Mouse (Mus musculus): ENCODE data around the gene Luc7l. TPM values are rescaled to one million over a fixed set of nuclear protein-coding genes. Genes with fewer than 3 reads are reported as not detected.

Gene Luc7l
- polyA plus RNA-seq, 1 experiment from 2014 or later: 135 TPM

DNA sequence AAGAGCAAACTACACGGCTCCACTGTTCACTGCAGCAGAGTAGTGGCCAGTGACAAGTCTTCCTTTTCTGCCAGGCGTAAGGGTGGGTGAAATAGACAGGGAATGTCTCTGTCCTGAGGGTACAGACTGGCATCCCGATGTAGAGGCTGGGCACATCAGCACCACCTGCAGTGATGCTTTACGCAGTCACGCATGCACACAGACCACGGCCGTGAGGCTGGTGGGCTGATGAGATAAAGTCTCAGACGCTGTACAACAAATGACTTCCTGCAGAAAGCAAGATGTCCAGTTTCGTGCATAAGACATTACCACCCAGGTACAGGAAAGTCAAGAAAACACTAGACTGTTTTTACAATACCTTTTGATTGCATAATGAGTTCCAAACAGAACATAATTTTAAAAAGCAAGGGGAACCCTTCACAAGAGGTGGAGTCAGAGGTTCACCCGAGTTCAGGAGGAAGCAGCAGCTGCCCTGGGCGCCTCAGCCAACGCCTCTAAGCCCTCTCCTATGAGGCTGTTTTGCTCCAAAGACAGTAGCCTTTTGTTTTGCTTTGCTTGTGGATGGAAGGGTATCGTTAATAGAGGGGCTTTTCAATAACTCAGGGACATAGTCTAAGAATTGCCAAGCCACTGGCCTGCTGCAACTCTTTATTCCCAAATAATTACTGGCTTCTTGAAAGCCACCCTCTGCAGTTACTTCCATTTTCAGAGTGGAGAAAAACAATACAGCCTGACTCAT is 17.4 kb upstream of the Luc7l start:
- Histone ChIP-seq H3K4me1 (peaks cover 20% of the 10 kb centered on the region), H3K27me3 (replicated peaks; ENCODE audit: low read depth, poor library complexity, severe bottlenecking) (no peaks in the 10 kb centered on the region), H3K9me3 (no peaks in the 10 kb centered on the region), H3K27ac (replicated peaks) (0 out of 2 replicates have a peak overlapping the region, but pooled peaks have one; percentile 26), H3K36me3 (replicated peaks) (no peaks in the 10 kb centered on the region), H3K4me3 (no peak overlapping the region)
- no peak for DNase-seq (ENCODE audit: low spot score)
- 45% methylated on average over 13 of the region's 13 CpGs for WGBS

DNA sequence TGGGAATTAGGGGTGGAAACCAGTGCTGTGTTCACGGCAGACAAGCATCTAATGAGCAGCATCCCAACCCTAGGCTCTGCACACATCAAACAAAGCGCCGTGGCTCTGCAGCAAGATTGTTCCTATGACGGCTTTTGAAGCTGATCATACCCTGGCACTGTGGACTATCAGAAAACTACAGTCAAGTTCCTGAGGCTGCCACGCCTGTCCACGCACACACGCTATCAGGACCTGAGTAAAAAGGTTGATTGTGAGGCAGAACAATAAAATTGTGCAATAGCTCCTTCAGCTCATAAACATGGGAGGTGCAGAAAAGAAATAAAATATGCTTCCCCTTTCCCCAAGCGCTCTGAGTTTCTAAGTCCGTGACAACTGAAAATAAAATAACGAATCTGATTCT is 15.0 kb upstream of the Luc7l start:
- H3K27ac ChIP-seq (replicated peaks): no peak overlapping the region
- peaks cover 20% of the 10 kb centered on the region for H3K4me1 ChIP-seq
- no peaks in the 10 kb centered on the region for H3K9me3 ChIP-seq
- H3K36me3 ChIP-seq (replicated peaks): no peaks in the 10 kb centered on the region
- no peaks in the 10 kb centered on the region for H3K27me3 ChIP-seq (replicated peaks; ENCODE audit: low read depth, poor library complexity, severe bottlenecking)
- H3K4me3 ChIP-seq: no peak overlapping the region
- WGBS: 88% methylated on average over 10 of the region's 10 CpGs
- DNase-seq (ENCODE audit: low spot score): no peak

DNA sequence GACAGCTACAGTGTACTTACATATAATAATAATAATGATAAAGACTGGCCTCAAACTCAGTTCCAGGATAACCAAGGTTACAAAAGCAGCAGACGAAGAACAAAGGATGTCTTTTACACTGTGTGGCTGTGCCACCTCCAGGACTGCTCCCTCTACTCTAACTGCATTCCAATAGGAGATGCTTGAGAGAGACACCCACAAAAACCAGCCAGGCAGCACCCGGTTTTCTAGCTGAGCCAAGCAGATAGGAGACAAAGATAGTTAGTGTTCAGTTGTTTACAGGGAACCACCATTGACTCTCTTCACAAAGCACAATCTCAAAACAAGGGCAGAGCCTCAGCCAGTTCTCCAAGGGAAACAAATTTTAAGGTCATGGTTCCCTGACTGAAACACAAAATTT is 13.1 kb upstream of the Luc7l start:
- H3K4me3 ChIP-seq: no peak overlapping the region
- no peaks in the 10 kb centered on the region for H3K9me3 ChIP-seq
- H3K36me3 ChIP-seq (replicated peaks): no peaks in the 10 kb centered on the region
- peaks cover 36% of the 10 kb centered on the region for H3K4me1 ChIP-seq
- H3K27ac ChIP-seq (replicated peaks): no peak overlapping the region
- no peak for DNase-seq (ENCODE audit: low spot score)
- no peaks in the 10 kb centered on the region for H3K27me3 ChIP-seq (replicated peaks; ENCODE audit: low read depth, poor library complexity, severe bottlenecking)
- 65% methylated on average over 2 of the region's 2 CpGs for WGBS

DNA sequence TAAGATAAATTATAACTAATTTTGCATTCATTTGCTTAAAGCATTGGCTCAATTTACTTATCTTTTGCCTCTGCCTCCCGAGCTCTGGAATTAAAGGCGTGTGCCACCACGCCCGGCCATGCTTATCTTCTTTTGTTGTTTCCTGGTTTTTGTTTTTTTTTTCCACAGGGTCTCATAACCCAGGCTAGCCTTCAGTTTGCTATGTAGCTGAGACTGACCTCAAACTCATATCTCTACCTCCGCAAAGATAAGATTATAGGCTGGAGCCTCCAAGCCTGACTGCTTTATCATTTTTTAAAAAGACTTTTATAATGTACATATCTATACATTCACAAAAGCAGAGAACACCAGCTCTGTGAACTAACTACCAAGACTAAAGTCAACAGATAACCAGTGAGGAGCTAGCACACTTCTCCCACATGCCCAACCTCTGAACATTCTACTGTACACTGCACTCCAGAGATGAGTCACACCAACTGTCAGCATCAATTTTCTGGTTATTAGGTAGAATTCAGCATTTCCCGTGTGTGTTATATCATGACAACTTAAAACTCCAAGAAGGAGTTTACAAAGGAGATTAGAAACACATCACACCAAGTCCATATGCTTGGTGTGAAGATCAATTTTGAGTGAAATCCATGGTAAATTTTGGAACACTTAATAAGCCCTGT is 12.4 kb upstream of the Luc7l start:
- no peak overlapping the region for H3K4me3 ChIP-seq
- H3K36me3 ChIP-seq (replicated peaks): no peaks in the 10 kb centered on the region
- no peaks in the 10 kb centered on the region for H3K9me3 ChIP-seq
- H3K27ac ChIP-seq (replicated peaks): no peak overlapping the region
- 86% methylated on average over 6 of the region's 6 CpGs for WGBS
- DNase-seq (ENCODE audit: low spot score): no peak
- H3K27me3 ChIP-seq (replicated peaks; ENCODE audit: low read depth, poor library complexity, severe bottlenecking): no peaks in the 10 kb centered on the region
- peaks cover 32% of the 10 kb centered on the region for H3K4me1 ChIP-seq

DNA sequence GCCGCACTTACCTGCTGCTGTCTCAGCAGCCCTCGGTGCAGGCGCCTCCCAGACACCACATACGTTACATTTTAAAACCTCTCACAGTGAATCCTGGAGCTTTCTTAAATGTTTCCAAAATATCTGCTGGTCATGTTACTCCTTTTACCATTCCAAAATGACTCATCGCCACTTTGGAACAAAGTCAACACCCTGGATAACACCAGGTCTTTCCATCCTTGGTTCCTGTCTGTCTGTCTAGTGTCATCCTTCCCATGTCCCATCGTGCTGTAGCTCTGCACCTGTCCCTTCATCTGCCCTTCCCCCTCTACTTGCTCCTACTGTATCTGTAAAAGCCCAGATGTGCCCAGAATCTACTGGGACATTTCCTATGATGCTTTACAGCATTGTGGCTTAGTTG is 11.7 kb upstream of the Luc7l start:
- no peaks in the 10 kb centered on the region for H3K36me3 ChIP-seq (replicated peaks)
- WGBS: 81% methylated on average over 6 of the region's 6 CpGs

DNA sequence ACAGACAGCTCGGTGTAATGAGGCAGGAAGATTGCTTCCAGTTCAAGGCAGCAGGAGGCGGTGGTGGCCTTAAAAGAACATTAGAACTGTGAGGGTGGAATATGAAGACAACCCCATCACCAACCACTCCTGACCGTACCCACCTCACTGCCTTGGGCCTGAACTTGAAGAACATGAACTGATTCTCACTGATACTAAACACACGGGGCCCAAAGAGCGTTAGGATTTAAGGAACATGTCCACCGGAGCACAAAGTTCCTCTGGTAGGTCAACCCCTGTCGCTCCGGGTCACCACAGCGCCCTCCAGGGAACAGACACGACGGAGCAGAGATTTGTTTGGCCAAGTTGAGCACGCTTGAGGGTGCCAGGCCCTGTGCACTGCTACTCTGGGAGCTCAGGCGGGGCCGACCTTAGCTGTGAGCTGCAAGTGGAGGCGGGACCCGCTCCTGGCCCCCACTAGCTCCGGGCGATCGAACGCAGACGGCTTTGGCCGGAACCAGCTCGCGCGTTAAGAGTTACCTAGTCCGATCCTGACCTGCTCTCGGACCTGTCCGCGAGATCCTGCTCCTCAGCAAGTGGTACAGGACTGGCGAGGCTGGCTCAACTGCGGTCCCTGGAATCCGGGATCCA is 9.1 kb upstream of the Luc7l start:
- Histone ChIP-seq H3K4me1 (peaks cover 16% of the 10 kb centered on the region), H3K27me3 (replicated peaks; ENCODE audit: low read depth, poor library complexity, severe bottlenecking) (no peaks in the 10 kb centered on the region), H3K27ac (replicated peaks) (peak overlapping the region; percentile 76), H3K9me3 (no peaks in the 10 kb centered on the region), H3K4me3 (peak overlapping the region; percentile 65), H3K36me3 (replicated peaks) (no peaks in the 10 kb centered on the region)
- no peak for DNase-seq (ENCODE audit: low spot score)
- WGBS: under 1% methylated on average over 32 of the region's 32 CpGs

More for the DNA sequence above, 11.7 kb upstream of the Luc7l start:
- no peak for DNase-seq (ENCODE audit: low spot score)
- Histone ChIP-seq H3K4me3 (no peak overlapping the region), H3K27me3 (replicated peaks; ENCODE audit: low read depth, poor library complexity, severe bottlenecking) (no peaks in the 10 kb centered on the region), H3K4me1 (peaks cover 24% of the 10 kb centered on the region), H3K27ac (replicated peaks) (no peak overlapping the region), H3K9me3 (no peaks in the 10 kb centered on the region)

DNA sequence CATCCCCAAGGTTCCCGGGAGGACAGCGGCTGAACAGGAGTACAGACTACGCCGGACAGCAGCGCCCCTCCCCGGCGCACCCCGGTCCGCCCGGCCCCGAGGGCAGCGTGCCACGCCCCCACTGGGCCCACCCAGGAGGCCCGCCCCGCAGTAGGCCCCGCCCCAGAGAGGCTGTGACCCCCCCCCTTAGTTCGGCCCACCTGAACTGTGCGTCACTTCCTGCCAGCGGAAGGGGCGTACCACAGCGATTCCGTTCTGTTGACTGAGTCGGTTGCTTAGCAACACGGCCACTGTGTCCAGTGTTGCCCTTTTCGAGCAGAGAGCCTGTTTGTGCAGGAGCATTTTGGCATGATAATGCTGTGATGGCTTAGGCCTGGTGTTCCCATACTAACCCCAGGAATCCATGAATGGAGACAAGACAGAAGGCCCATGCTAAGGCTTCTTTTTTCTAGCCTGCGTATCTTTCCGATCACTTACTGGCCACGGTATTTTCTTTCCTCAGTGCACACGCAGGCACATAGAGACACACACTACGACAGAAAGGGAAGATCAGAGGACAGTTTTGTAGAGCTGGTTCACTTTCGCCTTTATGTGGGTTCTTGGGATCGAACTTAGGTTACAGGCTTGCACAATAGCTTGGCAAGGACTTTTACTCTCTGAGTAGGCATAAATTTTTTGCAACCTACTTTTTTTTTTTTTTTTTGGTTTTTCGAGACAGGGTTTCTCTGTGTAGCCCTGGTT is 8.4 kb upstream of the Luc7l start, which contains the start of gene Fam234a:
Fam234a (minus strand) TSS at position 142 of the 741 bp plus-strand sequence.
- Histone ChIP-seq H3K9me3 (no peaks in the 10 kb centered on the region), H3K27ac (replicated peaks) (peak within 1 kb of the TSS; percentile 76), H3K4me3 (peak within 1 kb of the TSS; percentile 65), H3K36me3 (replicated peaks) (no peaks in the 10 kb centered on the region), H3K4me1 (peaks cover 16% of the 10 kb centered on the region), H3K27me3 (replicated peaks; ENCODE audit: low read depth, poor library complexity, severe bottlenecking) (no peaks in the 10 kb centered on the region)
- peak; percentile 98 for DNase-seq (ENCODE audit: low spot score)
- 8% methylated on average over 33 of the region's 33 CpGs for WGBS

DNA sequence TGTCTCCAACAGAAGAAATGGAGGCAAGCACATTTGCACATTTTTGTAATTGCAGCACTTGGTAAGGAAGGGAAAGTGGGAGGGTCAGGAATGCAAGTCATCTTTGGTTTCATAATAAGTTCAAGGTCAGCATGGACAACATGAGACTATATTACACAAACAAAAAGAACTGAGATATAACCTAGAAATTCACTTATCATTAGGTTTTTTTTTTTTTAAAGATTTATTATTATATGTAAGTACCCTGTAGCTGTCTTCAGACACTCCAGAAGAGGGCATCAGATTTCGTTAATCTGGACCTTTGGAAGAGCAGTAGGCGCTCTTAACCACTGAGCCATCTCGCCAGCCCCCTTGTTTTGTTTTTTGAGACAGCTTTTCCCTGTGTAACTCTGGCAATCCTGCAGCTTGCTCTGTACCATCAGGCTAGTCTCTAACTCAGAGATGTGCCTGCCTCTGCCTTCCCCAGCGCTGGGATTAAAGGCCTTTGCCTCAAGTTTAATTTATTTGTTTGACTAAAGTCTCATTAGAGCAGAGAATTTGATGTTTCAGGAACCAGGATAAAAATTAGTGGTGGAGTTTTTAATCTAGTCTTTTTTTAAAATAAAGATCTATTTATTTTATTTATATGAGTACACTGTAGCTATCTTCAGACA is 684 bp upstream of the Luc7l start:
- 54% methylated on average over 4 of the region's 4 CpGs for whole genome bisulfite sequencing
- peak overlapping the region; percentile 96 for H3K27ac ChIP-seq (replicated peaks)

DNA sequence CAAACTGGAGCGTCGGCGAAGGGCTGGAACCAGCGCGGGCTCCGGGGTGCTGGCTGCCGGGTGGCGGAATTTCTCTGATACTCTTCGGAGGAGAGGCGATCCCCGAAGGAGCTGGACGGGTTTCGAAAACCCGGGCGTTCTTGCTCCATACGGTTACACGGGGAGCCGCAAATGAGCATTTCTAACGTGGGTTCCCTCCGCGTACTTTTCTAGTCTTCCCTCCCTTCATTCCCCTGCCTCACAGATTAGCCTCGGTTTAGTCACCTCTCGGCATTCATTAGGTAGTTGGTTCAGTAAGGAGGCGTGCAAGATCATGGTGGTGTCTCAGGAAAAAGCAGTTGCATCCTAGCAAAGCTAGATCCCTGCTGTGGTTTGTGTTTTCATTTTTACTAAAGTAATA is 703 bp downstream of the Luc7l start:
- Histone ChIP-seq H3K4me1 (peaks cover 12% of the 10 kb centered on the region), H3K27ac (replicated peaks) (peak overlapping the region; percentile 96), H3K36me3 (replicated peaks) (peaks cover 42% of the 10 kb centered on the region), H3K9me3 (no peaks in the 10 kb centered on the region), H3K4me3 (peak overlapping the region; percentile 78), H3K27me3 (replicated peaks; ENCODE audit: low read depth, poor library complexity, severe bottlenecking) (no peaks in the 10 kb centered on the region)
- under 1% methylated on average over 24 of the region's 24 CpGs for WGBS
- no peak for DNase-seq (ENCODE audit: low spot score)

More for the DNA sequence above, 684 bp upstream of the Luc7l start:
- DNase-seq (ENCODE audit: low spot score): no peak
- Histone ChIP-seq H3K4me3 (peak overlapping the region; percentile 78), H3K27me3 (replicated peaks; ENCODE audit: low read depth, poor library complexity, severe bottlenecking) (no peaks in the 10 kb centered on the region), H3K36me3 (replicated peaks) (peaks cover 28% of the 10 kb centered on the region), H3K9me3 (no peaks in the 10 kb centered on the region), H3K4me1 (peaks cover 12% of the 10 kb centered on the region)

DNA sequence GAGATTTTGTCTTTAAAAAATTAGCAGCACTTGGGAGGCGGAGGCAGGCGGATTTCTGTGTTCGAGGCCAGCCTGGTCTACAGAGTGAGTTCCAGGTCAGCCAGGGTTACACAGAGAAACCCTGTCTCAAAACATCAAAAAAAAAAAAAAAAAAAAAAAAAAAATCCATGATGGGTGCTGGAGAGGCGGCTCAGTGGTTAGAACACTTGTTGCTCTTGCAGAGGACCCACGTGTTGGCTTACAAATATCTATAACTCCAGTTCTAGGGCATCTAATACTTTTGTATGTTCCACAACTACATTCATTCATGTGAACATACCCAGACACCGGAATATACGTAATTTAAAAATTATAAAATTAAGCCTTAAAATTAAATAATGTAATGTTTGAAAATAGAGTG is 2.6 kb downstream of the Luc7l start:
- Histone ChIP-seq H3K4me1 (peaks cover 12% of the 10 kb centered on the region), H3K9me3 (no peaks in the 10 kb centered on the region), H3K4me3 (no peak overlapping the region), H3K27me3 (replicated peaks; ENCODE audit: low read depth, poor library complexity, severe bottlenecking) (no peaks in the 10 kb centered on the region), H3K36me3 (replicated peaks) (peaks cover 61% of the 10 kb centered on the region), H3K27ac (replicated peaks) (no peak overlapping the region)
- no peak for DNase-seq (ENCODE audit: low spot score)
- 94% methylated on average over 7 of the region's 7 CpGs for WGBS

DNA sequence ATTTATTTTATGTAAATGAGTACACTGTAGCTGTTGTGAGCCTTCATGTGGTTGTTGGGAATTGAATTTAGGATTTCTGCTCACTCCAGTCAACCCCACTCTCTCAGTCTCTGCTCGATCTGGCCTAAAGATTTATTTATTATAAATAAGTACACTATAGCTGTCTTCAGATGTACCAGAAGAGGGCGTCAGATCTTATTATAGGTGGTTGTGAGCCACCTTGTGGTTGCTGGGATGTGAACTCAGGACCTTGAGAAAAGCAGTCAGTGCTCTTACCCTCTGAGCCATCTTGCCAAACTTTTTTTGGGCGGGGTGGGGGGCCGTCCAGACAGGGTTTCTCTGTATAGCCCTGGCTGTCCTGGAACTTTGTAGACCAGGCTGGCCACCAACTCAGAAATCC is 9.1 kb downstream of the Luc7l start:
- H3K36me3 ChIP-seq (replicated peaks): peaks cover 100% of the 10 kb centered on the region
- no peaks in the 10 kb centered on the region for H3K4me1 ChIP-seq
- H3K27me3 ChIP-seq (replicated peaks; ENCODE audit: low read depth, poor library complexity, severe bottlenecking): no peaks in the 10 kb centered on the region
- 86% methylated on average over 4 of the region's 4 CpGs for WGBS
- no peak overlapping the region for H3K4me3 ChIP-seq
- no peak for DNase-seq (ENCODE audit: low spot score)
- H3K9me3 ChIP-seq: no peaks in the 10 kb centered on the region
- no peak overlapping the region for H3K27ac ChIP-seq (replicated peaks)

DNA sequence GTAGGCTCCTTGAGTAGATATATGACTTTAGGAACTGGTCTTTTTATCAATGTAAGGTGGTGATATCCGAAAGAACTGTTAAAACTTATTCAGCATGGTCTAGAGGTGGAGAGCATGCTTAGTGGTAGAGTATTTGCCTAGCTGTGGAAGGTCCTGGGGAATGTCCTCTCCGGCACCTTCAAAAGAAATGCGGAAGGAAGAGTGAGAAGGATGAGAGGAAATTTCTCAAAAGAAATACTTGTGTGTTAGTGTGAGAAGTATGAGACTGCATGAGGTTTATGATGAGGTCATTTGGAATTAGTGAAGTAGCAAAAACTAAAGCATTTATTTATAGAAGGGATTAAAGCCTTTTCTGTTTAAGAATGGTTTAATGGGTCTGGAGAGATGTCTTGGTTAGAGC is 9.7 kb downstream of the Luc7l start:
- Histone ChIP-seq H3K27me3 (replicated peaks; ENCODE audit: low read depth, poor library complexity, severe bottlenecking) (no peaks in the 10 kb centered on the region), H3K9me3 (no peaks in the 10 kb centered on the region), H3K36me3 (replicated peaks) (peaks cover 100% of the 10 kb centered on the region), H3K4me3 (no peak overlapping the region), H3K27ac (replicated peaks) (no peak overlapping the region), H3K4me1 (no peaks in the 10 kb centered on the region)
- DNase-seq (ENCODE audit: low spot score): no peak
- 96% methylated on average over 3 of the region's 3 CpGs for WGBS
